In genomic region chr5:89492560-89492959, GRCm38 (mm10) we compare ENCODE assay signal across 24 mouse cellular contexts. TPM values are rescaled to one million over a fixed set of nuclear protein-coding genes. Genes with fewer than 3 reads are reported as not detected.
DNase-seq lines count a peak whose midpoint lies in the region; ATAC-seq and TF ChIP-seq lines count a peak whose summit lies in the region.
"Had no signal": no experiment of that assay in that cellular context is flagged by ENCODE, and none has a peak within 500 bp of the region (broad histone marks: within the 10 kb centered on the region; RNA-seq: fewer than 3 reads in every experiment).

No protein-coding gene starts in this region.

- no peak for TF ChIP-seq POLR2A in liver, adult 2 months (IDR thresholded peaks at IDR 0.05; ENCODE audit: extremely low read depth, insufficient read depth, low read length)

- H3K4me3 ChIP-seq in liver, adult 2 months (ENCODE audit: insufficient read depth, low read depth, low read length): no peak overlapping the region
- H3K4me3 ChIP-seq in liver, embryonic 11.5 days (ENCODE audit: low read depth, low read length): no peak overlapping the region
- no peak overlapping the region for H3K4me3 ChIP-seq in liver, postnatal 0 days (ENCODE audit: low read depth, low read length)
- no peak overlapping the region for H3K4me3 ChIP-seq in liver, embryonic 12.5 days

- H3K9ac ChIP-seq in liver, adult 2 months (ENCODE audit: low read depth, low read length): no peak overlapping the region
- no peak overlapping the region for H3K9ac ChIP-seq in liver, embryonic 11.5 days (ENCODE audit: low read depth, low read length)
- H3K9ac ChIP-seq in liver, postnatal 0 days (replicated peaks): no peak overlapping the region
- no peak overlapping the region for H3K9ac ChIP-seq in liver, embryonic 12.5 days

- H3K9me3 ChIP-seq in liver, embryonic 11.5 days (ENCODE audit: control insufficient read depth, low read length): no peaks in the 10 kb centered on the region
- H3K9me3 ChIP-seq in liver, postnatal 0 days (ENCODE audit: low read length): no peaks in the 10 kb centered on the region
- H3K9me3 ChIP-seq in liver, embryonic 12.5 days (replicated peaks): no peaks in the 10 kb centered on the region

- ATAC-seq in liver, embryonic 11.5 days (replicated peaks; ENCODE audit: low FRiP score): no peak
- peak; percentile 54; the same call in 1 of the 2 replicates for ATAC-seq in liver, postnatal 0 days
- no peak for ATAC-seq in liver, embryonic 12.5 days
- ATAC-seq: activated CD4-positive, CD25-positive, alpha-beta regulatory T cell, adult 4 months; CD4-positive, CD25-positive, alpha-beta regulatory T cell, adult 4 months; Patski had no signal

- peak; percentile 94 for DNase-seq in liver, adult 2 months (ENCODE audit: extremely low read depth, low read depth, low spot score)
- no peak for DNase-seq in liver, embryonic 11.5 days (ENCODE audit: low spot score)
- DNase-seq in liver, postnatal 0 days: no peak
- DNase-seq: adrenal gland, adult 2 months; adrenal gland, adult 8-10 months; adrenal gland, postnatal 10 days; adrenal gland, postnatal 14 days; adrenal gland, postnatal 25 days; adrenal gland, postnatal 36 days; B cell, adult 2 months; cerebellum, adult 11 months; cerebellum, adult 11-12 months; cerebellum, adult 18-20 months had no signal

- H3K36me3 ChIP-seq in liver, adult 2 months (ENCODE audit: control insufficient read depth, insufficient read depth, low read length): no peaks in the 10 kb centered on the region
- no peaks in the 10 kb centered on the region for H3K36me3 ChIP-seq in liver, embryonic 11.5 days (ENCODE audit: control insufficient read depth, insufficient read depth, low read length)
- no peaks in the 10 kb centered on the region for H3K36me3 ChIP-seq in liver, postnatal 0 days (replicated peaks; ENCODE audit: insufficient read depth, low read length)
- no peaks in the 10 kb centered on the region for H3K36me3 ChIP-seq in liver, embryonic 12.5 days
- H3K36me3 ChIP-seq: G1E had no signal

- no peaks in the 10 kb centered on the region for H3K27me3 ChIP-seq in liver, adult 2 months (ENCODE audit: control insufficient read depth, insufficient read depth, low read length)
- H3K27me3 ChIP-seq in liver, embryonic 11.5 days (replicated peaks; ENCODE audit: control insufficient read depth, insufficient read depth, low read length): no peaks in the 10 kb centered on the region
- H3K27me3 ChIP-seq in liver, postnatal 0 days (ENCODE audit: insufficient read depth, low read length): no peaks in the 10 kb centered on the region
- H3K27me3 ChIP-seq in liver, embryonic 12.5 days (replicated peaks): no peaks in the 10 kb centered on the region
- H3K27me3 ChIP-seq: CH12.LX, Patski had no signal

- H3K27ac ChIP-seq in liver, adult 2 months (replicated peaks; ENCODE audit: insufficient read depth, low read depth, low read length): no peak overlapping the region
- H3K27ac ChIP-seq in liver, embryonic 11.5 days (ENCODE audit: low read depth, low read length): no peak overlapping the region
- H3K27ac ChIP-seq in liver, postnatal 0 days (ENCODE audit: low read depth): 0 out of 2 replicates have a peak overlapping the region, but pooled peaks have one; percentile 18
- no peak overlapping the region for H3K27ac ChIP-seq in liver, embryonic 12.5 days

- peaks cover 3% of the 10 kb centered on the region; the same call in 1 of the 2 replicates for H3K4me1 ChIP-seq in liver, adult 2 months (ENCODE audit: control insufficient read depth, insufficient read depth, low read length)
- no peaks in the 10 kb centered on the region for H3K4me1 ChIP-seq in liver, embryonic 11.5 days (replicated peaks; ENCODE audit: control insufficient read depth, insufficient read depth, low read length)
- H3K4me1 ChIP-seq in liver, postnatal 0 days (ENCODE audit: insufficient read depth): no peaks in the 10 kb centered on the region
- H3K4me1 ChIP-seq in liver, embryonic 12.5 days: no peaks in the 10 kb centered on the region

- H3K79me2 ChIP-seq in liver, adult 2 months (ENCODE audit: control insufficient read depth, insufficient read depth, low read length): no peaks in the 10 kb centered on the region; the same call in 1 of the 2 replicates

- TF ChIP-seq EP300 in liver, postnatal 0 days (IDR thresholded peaks at IDR 0.05; ENCODE audit: low read depth): no peak

- 25% methylated on average over 1 of the region's 1 CpGs for WGBS in liver, adult 2 months
- WGBS in liver, embryonic 11.5 days: 87% methylated on average over 1 of the region's 1 CpGs
- 67% methylated on average over 1 of the region's 1 CpGs for WGBS in liver, postnatal 0 days (ENCODE audit: insufficient replicate concordance)
- WGBS in liver, embryonic 12.5 days (ENCODE audit: insufficient replicate concordance): 74% methylated on average over 1 of the region's 1 CpGs

- no peak overlapping the region for H3K4me2 ChIP-seq in liver, embryonic 11.5 days
- no peak overlapping the region for H3K4me2 ChIP-seq in liver, postnatal 0 days (ENCODE audit: low read depth, low read length)
- H3K4me2 ChIP-seq in liver, embryonic 12.5 days: no peak overlapping the region

- no peak for TF ChIP-seq CTCF in liver, adult 2 months (IDR thresholded peaks at IDR 0.05; ENCODE audit: low read depth, low read length)
- no peak for TF ChIP-seq CTCF in liver, postnatal 0 days (IDR thresholded peaks at IDR 0.05; ENCODE audit: low read depth)

RNA-seq across cellular contexts. Expression of gene Npffr2, which starts 34.7 kb away (rescaled TPM):
- total RNA-seq in liver, adult 2 months (2014; rRNA removed): not detected in 2 replicates
- not detected in 2 replicates for polyA plus RNA-seq in liver, adult 2 months (2012; rRNA removed)
- polyA plus RNA-seq in liver, embryonic 11.5 days (2014; fragmentation: Nextera tagmentation; extraction: Ambion mirVana): 0.10 TPM in 2 replicates
- polyA plus RNA-seq in liver, postnatal 0 days (2015; fragmentation: Nextera tagmentation; extraction: Ambion mirVana): not detected in 2 replicates
- polyA plus RNA-seq in liver, embryonic 12.5 days (2016; fragmentation: Nextera tagmentation; extraction: Ambion mirVana): not detected in 2 replicates
- total RNA-seq: adrenal gland, adult 18-20 months; adrenal gland, adult 2 months; adrenal gland, adult 8-10 months; adrenal gland, postnatal 10 days; adrenal gland, postnatal 14 days; adrenal gland, postnatal 25 days; adrenal gland, postnatal 36 days; adrenal gland, postnatal 4 days; CH12.LX; ES-E14; MEL had no signal
- polyA plus RNA-seq: activated CD4-positive, CD25-positive, alpha-beta regulatory T cell, adult 4 months; adrenal gland, adult 2 months; C2C12; CD4-positive, CD25-positive, alpha-beta regulatory T cell, adult 4 months; G1E had no signal

RNA-seq across cellular contexts. Expression of gene Gc, which starts 34.9 kb away (rescaled TPM):
- 7,789 and 10,847 TPM in 2 replicates for total RNA-seq in liver, adult 2 months (2014; rRNA removed)
- polyA plus RNA-seq in liver, adult 2 months (2012; rRNA removed): 2,360 and 2,648 TPM in 2 replicates
- polyA plus RNA-seq in liver, embryonic 11.5 days (2014; fragmentation: Nextera tagmentation; extraction: Ambion mirVana): 13.5 and 17.3 TPM in 2 replicates
- polyA plus RNA-seq in liver, postnatal 0 days (2015; fragmentation: Nextera tagmentation; extraction: Ambion mirVana): 2,757 and 2,761 TPM in 2 replicates
- polyA plus RNA-seq in liver, embryonic 12.5 days (2016; fragmentation: Nextera tagmentation; extraction: Ambion mirVana): 33.7 and 47.2 TPM in 2 replicates
- total RNA-seq: adrenal gland, postnatal 25 days; CH12.LX; ES-E14; G1E; MEL had no signal
- polyA plus RNA-seq: activated CD4-positive, CD25-positive, alpha-beta regulatory T cell, adult 4 months; C2C12; CD4-positive, CD25-positive, alpha-beta regulatory T cell, adult 4 months; G1E had no signal

Comparison
In these comparisons a context has a peak if more than half of its experiments do, and no peak if none do; other contexts are left out.
1. RNA of gene Gc, which starts 34.9 kb away (polyA plus RNA-seq): 2,757 to 2,761 TPM in liver, postnatal 0 days and 2,360 to 2,648 TPM in liver, adult 2 months; 33.7 to 47.2 TPM in liver, embryonic 12.5 days and 13.5 to 17.3 TPM in liver, embryonic 11.5 days; every median in the first group is over 10 times any median in the second.